Mouse (Mus musculus): Measurements from ENCODE around the gene Ap1b1. TPM values are rescaled to one million over a fixed set of nuclear protein-coding genes. Genes with fewer than 3 reads are reported as not detected.

The Ap1b1 gene
- total RNA-seq (2023) = 10 to 100 TPM; 42.7 to 60.1 TPM

DNA sequence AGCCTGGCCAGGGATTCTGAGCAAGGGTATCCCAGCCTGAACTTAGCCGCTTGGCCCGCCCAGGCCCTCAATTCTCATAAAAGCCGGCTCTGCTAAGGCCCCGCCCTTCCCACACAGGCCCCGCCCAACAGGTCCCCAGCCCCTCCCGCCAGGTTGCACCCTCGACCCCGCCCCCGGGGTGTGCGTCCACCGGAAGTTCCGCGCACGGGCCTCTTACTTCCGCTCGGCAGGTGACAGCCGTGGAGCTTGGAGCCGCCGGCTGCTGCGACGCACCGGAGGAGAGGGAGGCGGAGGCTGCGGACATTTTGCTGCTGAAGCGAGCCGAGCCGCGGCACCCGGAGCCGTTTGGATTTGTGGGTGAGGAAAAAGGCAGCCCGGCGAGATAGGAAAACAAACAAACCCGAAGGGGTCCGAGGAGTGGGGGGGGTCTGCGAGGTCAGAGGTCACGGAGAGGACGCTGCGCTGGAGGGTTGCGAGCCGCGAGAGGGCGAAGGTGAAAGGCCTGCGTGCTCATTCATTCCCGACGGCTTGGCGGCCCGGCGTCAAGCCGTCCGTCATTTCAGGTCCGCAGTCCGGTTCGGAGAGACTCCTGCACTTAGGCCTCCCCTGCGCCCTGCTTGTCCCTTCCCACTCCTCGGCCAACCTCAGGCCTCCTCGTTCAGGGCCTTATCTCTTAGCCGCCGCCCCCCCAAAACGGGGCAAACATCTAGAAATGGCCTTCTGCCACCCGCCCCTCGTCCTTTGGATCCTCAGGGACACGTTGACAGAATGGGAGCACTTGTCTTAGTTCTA lies at the start of gene Ap1b1:
TSS of gene Ap1b1 (plus strand) at position 130 of the 792 bp plus-strand sequence.

DNA sequence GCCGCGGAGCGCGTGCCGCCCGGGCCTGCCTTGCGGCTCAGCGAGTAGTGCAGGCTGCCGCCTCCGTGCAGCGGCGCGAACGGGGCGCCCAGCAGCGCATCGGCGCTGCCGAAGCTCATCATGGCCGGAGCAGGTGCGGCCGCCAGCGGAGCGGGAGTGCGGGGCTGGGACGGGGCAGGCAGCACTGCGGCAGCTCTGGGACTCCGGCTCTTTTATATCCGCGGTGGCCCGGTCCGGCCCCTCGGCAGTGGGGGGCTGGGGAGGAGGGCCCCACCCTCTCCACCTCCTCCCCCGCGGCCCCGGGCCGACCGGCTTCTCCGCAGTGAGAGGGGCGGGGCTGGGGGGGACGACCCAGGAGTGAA lies 38.8 kb upstream of the Ap1b1 start, which contains the start of gene Nefh:
TSS of gene Nefh (minus strand) at position 252 of the 362 bp plus-strand sequence.

DNA sequence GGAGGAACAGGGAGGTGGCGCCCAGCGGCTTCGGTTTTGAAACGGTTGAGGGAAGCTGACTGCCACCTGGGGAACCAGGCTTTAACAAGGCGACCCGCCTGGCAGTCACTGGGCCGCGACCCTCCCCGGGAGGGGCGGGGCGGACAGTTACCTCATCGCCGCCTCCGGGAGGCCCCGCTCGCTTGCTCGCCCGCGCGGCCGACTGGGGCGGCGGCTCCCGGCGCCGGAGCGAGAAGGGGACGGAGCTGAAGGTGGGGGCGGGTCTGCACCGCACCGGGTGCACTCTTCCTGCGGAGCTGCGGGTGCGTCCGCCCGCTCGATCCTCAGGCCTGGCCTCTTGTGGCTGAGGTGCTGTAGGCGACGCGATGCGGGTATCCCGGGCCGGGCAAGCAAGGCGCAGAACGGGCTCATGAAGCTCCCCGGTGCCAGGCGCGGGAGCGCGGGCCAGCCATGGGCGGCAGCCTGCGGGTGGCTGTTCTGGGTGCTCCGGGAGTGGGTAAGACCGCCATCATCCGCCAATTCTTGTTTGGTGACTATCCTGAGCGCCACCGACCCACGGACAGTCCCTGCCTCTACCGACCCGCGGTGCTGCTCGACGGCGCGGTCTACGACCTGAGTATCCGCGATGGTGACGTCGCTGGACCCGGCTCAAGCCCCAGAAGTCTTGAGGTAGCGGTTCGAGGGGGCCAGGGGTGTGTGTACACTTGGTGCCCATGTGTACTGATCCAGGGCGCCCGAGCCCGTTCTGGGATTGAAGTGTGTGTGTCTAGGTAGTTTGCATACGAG lies 71.4 kb downstream of the Ap1b1 start, which contains the start of gene Rasl10a:
TSS of gene Rasl10a (plus strand) at position 273 of the 786 bp plus-strand sequence.

DNA sequence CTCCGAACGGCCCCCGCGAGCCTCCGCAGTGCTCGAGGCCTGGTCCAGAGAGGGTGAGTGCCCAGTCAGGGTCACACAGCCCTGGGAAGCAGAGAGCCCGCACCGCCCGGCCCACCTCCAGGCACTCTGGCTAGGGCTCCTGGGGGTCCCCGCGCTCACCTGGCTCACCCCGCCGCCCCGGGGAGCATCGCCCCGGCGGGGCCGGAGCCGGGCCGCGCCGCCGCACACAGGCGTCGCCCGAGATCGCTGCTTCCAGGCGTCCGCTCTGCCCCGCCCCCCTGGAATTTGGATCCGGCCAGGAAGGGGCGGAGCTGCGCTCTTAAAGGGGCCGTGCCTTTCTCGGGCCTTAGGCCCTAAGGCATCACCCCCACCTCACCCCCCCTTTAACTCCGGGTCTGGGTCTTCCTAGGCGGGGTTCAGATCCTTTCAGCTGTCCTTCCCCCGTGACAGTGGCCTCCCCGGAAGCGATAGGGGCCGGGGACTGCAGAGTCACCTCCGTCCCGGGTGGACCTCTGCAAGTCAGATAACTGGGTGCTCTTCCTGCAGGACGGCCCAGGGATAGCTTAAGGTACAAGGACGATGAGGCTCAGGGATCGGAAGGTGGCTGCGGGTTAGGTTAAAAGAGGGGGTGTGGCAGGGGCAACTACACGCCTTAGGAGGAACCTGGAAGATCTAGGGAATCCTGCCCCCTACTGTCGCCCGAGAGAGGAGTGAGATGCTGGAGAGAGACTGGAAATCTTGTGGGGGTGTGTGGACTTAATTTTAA lies 78.6 kb downstream of the Ap1b1 start, which contains the start of gene Gas2l1:
TSS of gene Gas2l1 (minus strand) at position 272 of the 766 bp plus-strand sequence.

Other genes starting within 250 kb of the Ap1b1 start
- not detected for gene Cabp7, start 240.0 kb upstream of the Ap1b1 start, total RNA-seq (2023)
- 10 to 100 TPM; 21.4 to 24.7 TPM for gene Nf2, start 137.3 kb upstream of the Ap1b1 start, total RNA-seq (2023)
- gene Nipsnap1, start 112.9 kb upstream of the Ap1b1 start, total RNA-seq (2023) = 1 to 10 TPM; 2.8 to 2.9 TPM
- 10 to 100 TPM; 17.4 to 18.5 TPM for gene Thoc5, start 91.5 kb upstream of the Ap1b1 start, total RNA-seq (2023)
- gene Nefh, start 38.8 kb upstream of the Ap1b1 start, total RNA-seq (2023) = under 1 TPM; 0.09 to 0.31 TPM
- under 1 TPM; 0.51 to 0.81 TPM for gene Rasl10a, start 71.3 kb downstream of the Ap1b1 start, total RNA-seq (2023)
- 1 to 10 TPM; 3.4 to 3.8 TPM for gene Gas2l1, start 78.5 kb downstream of the Ap1b1 start, total RNA-seq (2023)
- gene Rhbdd3, start 112.1 kb downstream of the Ap1b1 start, total RNA-seq (2023) = 1 to 10 TPM; 7.1 to 7.8 TPM
- 100 to 1,000 TPM; 312 to 319 TPM for gene Ewsr1, start 112.4 kb downstream of the Ap1b1 start, total RNA-seq (2023)
- gene Emid1, start 165.4 kb downstream of the Ap1b1 start, total RNA-seq (2023) = 1 to 10 TPM; 1.2 to 2.1 TPM